Mouse (Mus musculus) kidney, adult 2 months (tissue): Measurements from ENCODE around the gene Lmtk2.

Experiments used
- CTCF ChIP-seq: fragments of 200-500 bp; conservative IDR thresholded peaks from 2 replicates; pipeline ENCODE4 v1.5.1; 2011; ENCODE audit warnings: low read depth, mild to moderate bottlenecking, control low read depth, low read length, moderate library complexity, mixed read lengths; ENCODE audit not compliant: insufficient read depth, insufficient read length
- POLR2A ChIP-seq: fragments of 200-500 bp; IDR thresholded peaks from one replicate; pipeline ENCODE4 v1.6.1; 2011; ENCODE audit warnings: low read depth, low read length, control low read depth

DNA sequence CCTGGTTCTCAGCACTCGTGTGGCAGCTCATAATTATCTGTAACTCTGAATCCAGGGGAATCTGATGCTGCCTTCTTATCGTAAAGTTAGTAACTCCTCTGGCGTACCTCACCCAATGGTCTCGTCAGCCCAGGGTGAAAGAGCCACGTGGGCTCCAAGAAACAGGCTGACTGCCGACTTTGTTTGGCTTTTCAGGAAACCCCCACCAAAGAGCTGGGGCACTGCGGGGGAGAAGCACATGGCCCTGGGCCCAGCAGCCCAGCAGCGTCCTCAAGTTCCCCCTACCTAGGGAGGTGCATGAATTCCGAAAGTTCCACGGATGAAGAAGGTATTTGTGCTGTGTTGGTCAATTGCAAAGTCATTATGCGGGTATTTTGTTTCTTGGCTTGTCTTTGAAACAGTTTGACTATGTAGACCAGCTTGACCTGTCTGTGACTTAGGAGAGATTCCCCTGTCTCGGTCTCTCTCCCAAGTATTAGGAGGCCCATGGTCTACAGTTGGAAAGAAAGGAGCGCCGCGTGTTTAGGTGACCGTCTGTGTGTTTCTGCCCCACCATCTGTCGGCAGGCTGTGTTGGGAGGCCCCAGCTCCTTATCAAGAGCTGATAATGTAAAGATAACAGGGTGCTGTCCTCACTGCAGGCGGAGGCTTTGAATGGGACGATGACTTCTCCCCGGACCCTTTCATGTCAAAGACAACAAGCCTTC is 82.5 kb downstream of the Lmtk2 start:
- no peak for TF ChIP-seq POLR2A
- TF ChIP-seq CTCF: no peak
